Comparison of ENCODE assay signal across 26 mouse cellular contexts in genomic region chr2:53574007-53574406, GRCm38 (mm10).
DNase-seq lines count a peak whose midpoint lies in the region; ATAC-seq and TF ChIP-seq lines count a peak whose summit lies in the region.
"Had no signal": no experiment of that assay in that cellular context is flagged by ENCODE, and none has a peak within 500 bp of the region (broad histone marks: within the 10 kb centered on the region; RNA-seq: fewer than 3 reads in every experiment).

No protein-coding gene starts in this region.

- DNase-seq in frontal cortex, adult 2 months (ENCODE audit: extremely low spot score in 1 of 2, low spot score in 1 of 2): peak; percentile 8 to 19
- no peak for DNase-seq in frontal cortex, postnatal 25 days (ENCODE audit: low spot score in 2 of 2)
- DNase-seq in Muller cell, postnatal 12 days (ENCODE audit: inconsistent ontology term): peak; percentile 15
- DNase-seq in embryo, embryonic 10 days (ENCODE audit: low spot score): peak; percentile 44
- DNase-seq in embryo, embryonic 9.5 days (ENCODE audit: extremely low spot score): peak; percentile 7
- DNase-seq in spleen, postnatal 4 days (ENCODE audit: low spot score in 2 of 2): no peak
- DNase-seq in gastrocnemius, adult 2 months: no peak
- DNase-seq: adrenal gland, adult 2 months; adrenal gland, postnatal 14 days; B cell, adult 2 months; cerebellum, adult 11-12 months; cerebellum, adult 8-10 months; cerebellum, postnatal 10 days; cerebellum, postnatal 36 days; forebrain, postnatal 0 days; gastrocnemius, postnatal 14 days; heart, adult 18-20 months; heart, postnatal 10 days; heart, postnatal 36 days; kidney, adult 11 months; kidney, adult 8-10 months had no signal

- ATAC-seq in granulocyte monocyte progenitor cell, adult 5-6 weeks (replicated peaks; ENCODE audit: poor library complexity, severe bottlenecking): no peak
- ATAC-seq: forebrain, embryonic 14.5 days; forebrain, postnatal 0 days had no signal

- H3K27ac ChIP-seq in gastrocnemius, adult 2 months: no peak overlapping the region
- H3K27ac ChIP-seq: heart, embryonic 15.5 days; hindbrain, embryonic 15.5 days had no signal

- no peak for TF ChIP-seq CTCF in gastrocnemius, adult 2 months (IDR thresholded peaks at IDR 0.05)

- intact Hi-C loops in gastrocnemius, adult 2 months (cut with DNase I): no loop called here

- no peak overlapping the region for H3K4me3 ChIP-seq in gastrocnemius, adult 2 months
- H3K4me3 ChIP-seq: heart, embryonic 12.5 days; heart, embryonic 15.5 days; hindbrain, embryonic 15.5 days had no signal

Comparison
In these comparisons a context has a peak if more than half of its experiments do, and no peak if none do; other contexts are left out.
1. DNase-seq: peak in frontal cortex, adult 2 months (2 of 2), Muller cell, postnatal 12 days (single experiment), embryo, embryonic 10 days (single experiment) and embryo, embryonic 9.5 days (single experiment); none in frontal cortex, postnatal 25 days (0 of 2), spleen, postnatal 4 days (0 of 2) and gastrocnemius, adult 2 months (single experiment).